Mouse (Mus musculus): ENCODE results near the gene Pitx2. TPM values are rescaled to one million over a fixed set of nuclear protein-coding genes. Genes with fewer than 3 reads are reported as not detected.

The Pitx2 gene
- polyA plus RNA-seq, 1 experiment from 2014 or later: 39.1 TPM

- Histone ChIP-seq H3K4me3 (no peak overlapping the region), H3K9me3 (replicated peaks) (no peaks in the 10 kb centered on the region), H3K27me3 (ENCODE audit: low read depth, poor library complexity, severe bottlenecking) (peaks cover 100% of the 10 kb centered on the region), H3K36me3 (no peaks in the 10 kb centered on the region), H3K4me1 (peaks cover 44% of the 10 kb centered on the region), H3K27ac (no peak overlapping the region)
- under 1% methylated on average over 21 of the region's 21 CpGs for WGBS
- DNase-seq (ENCODE audit: low spot score): peak; percentile 49
These were observed 23.0 kb downstream of the Pitx2 start for GRCm38 (mm10) chr3:129222448-129223290.

- Histone ChIP-seq H3K27ac (no peak overlapping the region), H3K4me1 (peaks cover 37% of the 10 kb centered on the region), H3K27me3 (ENCODE audit: low read depth, poor library complexity, severe bottlenecking) (peaks cover 100% of the 10 kb centered on the region), H3K4me3 (no peak overlapping the region), H3K36me3 (no peaks in the 10 kb centered on the region), H3K9me3 (replicated peaks) (no peaks in the 10 kb centered on the region)
- 2% methylated on average over 5 of the region's 6 CpGs for WGBS
- no peak for DNase-seq (ENCODE audit: low spot score)
These were observed 23.7 kb downstream of the Pitx2 start for GRCm38 (mm10) chr3:129223401-129223800.

GRCm38 (mm10) chr3:129223964-129224805, 24.5 kb downstream of the Pitx2 start:
- Histone ChIP-seq H3K27me3 (ENCODE audit: low read depth, poor library complexity, severe bottlenecking) (peaks cover 99% of the 10 kb centered on the region), H3K9me3 (replicated peaks) (no peaks in the 10 kb centered on the region), H3K4me1 (peaks cover 32% of the 10 kb centered on the region), H3K27ac (no peak overlapping the region), H3K36me3 (no peaks in the 10 kb centered on the region), H3K4me3 (peak overlapping the region; percentile 31)
- DNase-seq (ENCODE audit: low spot score): peak; percentile 61
- under 1% methylated on average over 26 of the region's 26 CpGs for WGBS

- DNase-seq (ENCODE audit: low spot score): peak; percentile 63
- Histone ChIP-seq H3K36me3 (no peaks in the 10 kb centered on the region), H3K27me3 (ENCODE audit: low read depth, poor library complexity, severe bottlenecking) (peaks cover 92% of the 10 kb centered on the region), H3K4me1 (peaks cover 32% of the 10 kb centered on the region), H3K27ac (no peak overlapping the region), H3K4me3 (peak overlapping the region; percentile 31), H3K9me3 (replicated peaks) (no peaks in the 10 kb centered on the region)
- WGBS: under 1% methylated on average over 40 of the region's 40 CpGs
These were observed 25.3 kb downstream of the Pitx2 start for GRCm38 (mm10) chr3:129224806-129225576.

- H3K9me3 ChIP-seq (replicated peaks): no peaks in the 10 kb centered on the region
- H3K4me1 ChIP-seq: peaks cover 25% of the 10 kb centered on the region
- H3K27me3 ChIP-seq (ENCODE audit: low read depth, poor library complexity, severe bottlenecking): peaks cover 86% of the 10 kb centered on the region
- no peak overlapping the region for H3K27ac ChIP-seq
- peak; percentile 42 for DNase-seq (ENCODE audit: low spot score)
- WGBS: 1% methylated on average over 11 of the region's 13 CpGs
- no peaks in the 10 kb centered on the region for H3K36me3 ChIP-seq
- H3K4me3 ChIP-seq: no peak overlapping the region
These were observed 26.1 kb downstream of the Pitx2 start for GRCm38 (mm10) chr3:129225577-129226289.

- WGBS: 2% methylated on average over 6 of the region's 6 CpGs
- Histone ChIP-seq H3K27me3 (ENCODE audit: low read depth, poor library complexity, severe bottlenecking) (peaks cover 76% of the 10 kb centered on the region), H3K4me3 (no peak overlapping the region)
These were observed 27.0 kb downstream of the Pitx2 start for GRCm38 (mm10) chr3:129226681-129227080.

GRCm38 (mm10) chr3:129227331-129227730, 27.7 kb downstream of the Pitx2 start:
- Histone ChIP-seq H3K27ac (no peak overlapping the region), H3K4me3 (no peak overlapping the region), H3K27me3 (ENCODE audit: low read depth, poor library complexity, severe bottlenecking) (peaks cover 70% of the 10 kb centered on the region), H3K4me1 (peaks cover 21% of the 10 kb centered on the region), H3K9me3 (replicated peaks) (no peaks in the 10 kb centered on the region), H3K36me3 (no peaks in the 10 kb centered on the region)
- 5% methylated on average over 5 of the region's 5 CpGs for WGBS
- DNase-seq (ENCODE audit: low spot score): no peak

More at GRCm38 (mm10) chr3:129226681-129227080, 27.0 kb downstream of the Pitx2 start:
- H3K4me1 ChIP-seq: peaks cover 21% of the 10 kb centered on the region
- H3K27ac ChIP-seq: no peak overlapping the region
- peak; percentile 33 for DNase-seq (ENCODE audit: low spot score)
- no peaks in the 10 kb centered on the region for H3K36me3 ChIP-seq
- no peaks in the 10 kb centered on the region for H3K9me3 ChIP-seq (replicated peaks)

GRCm38 (mm10) chr3:129238010-129238409, 38.3 kb downstream of the Pitx2 start:
- no peaks in the 10 kb centered on the region for H3K27me3 ChIP-seq (ENCODE audit: low read depth, poor library complexity, severe bottlenecking)
- no peak for DNase-seq (ENCODE audit: low spot score)
- H3K36me3 ChIP-seq: no peaks in the 10 kb centered on the region
- H3K9me3 ChIP-seq (replicated peaks): no peaks in the 10 kb centered on the region
- 84% methylated on average over 1 of the region's 1 CpGs for WGBS
- H3K27ac ChIP-seq: no peak overlapping the region
- no peak overlapping the region for H3K4me3 ChIP-seq
- no peaks in the 10 kb centered on the region for H3K4me1 ChIP-seq

- Histone ChIP-seq H3K4me3 (no peak overlapping the region), H3K9me3 (replicated peaks) (no peaks in the 10 kb centered on the region), H3K4me1 (no peaks in the 10 kb centered on the region), H3K27ac (no peak overlapping the region), H3K27me3 (ENCODE audit: low read depth, poor library complexity, severe bottlenecking) (no peaks in the 10 kb centered on the region), H3K36me3 (no peaks in the 10 kb centered on the region)
- 39% methylated on average over 13 of the region's 13 CpGs for WGBS
- DNase-seq (ENCODE audit: low spot score): no peak
These were observed 39.1 kb downstream of the Pitx2 start for GRCm38 (mm10) chr3:129238664-129239258.

- DNase-seq (ENCODE audit: low spot score): no peak
- Histone ChIP-seq H3K27me3 (ENCODE audit: low read depth, poor library complexity, severe bottlenecking) (no peaks in the 10 kb centered on the region), H3K27ac (no peak overlapping the region), H3K4me1 (no peaks in the 10 kb centered on the region), H3K36me3 (no peaks in the 10 kb centered on the region), H3K9me3 (replicated peaks) (no peaks in the 10 kb centered on the region), H3K4me3 (no peak overlapping the region)
- 88% methylated on average over 9 of the region's 9 CpGs for WGBS
These were observed 51.3 kb downstream of the Pitx2 start for GRCm38 (mm10) chr3:129250997-129251396.

- DNase-seq (ENCODE audit: low spot score): no peak
These were observed 54.6 kb downstream of the Pitx2 start for GRCm38 (mm10) chr3:129254246-129254645.

More at GRCm38 (mm10) chr3:129254246-129254645, 54.6 kb downstream of the Pitx2 start:
- 57% methylated on average over 10 of the region's 10 CpGs for WGBS
- Histone ChIP-seq H3K4me3 (no peak overlapping the region), H3K36me3 (no peaks in the 10 kb centered on the region), H3K27ac (no peak overlapping the region), H3K27me3 (ENCODE audit: low read depth, poor library complexity, severe bottlenecking) (no peaks in the 10 kb centered on the region), H3K9me3 (replicated peaks) (no peaks in the 10 kb centered on the region), H3K4me1 (0 out of 2 replicates have a peak, but pooled peaks cover 3% of the 10 kb centered on the region)
